Mouse (Mus musculus): ENCODE results near the gene Trmt5. TPM values are rescaled to one million over a fixed set of nuclear protein-coding genes. Genes with fewer than 3 reads are reported as not detected.
A peak's percentile ranks its signal among the peaks of the same experiment; 100 is the strongest.

The Trmt5 gene
- polyA plus RNA-seq, 1 experiment from 2014 or later = 18.3 TPM

GRCm38 (mm10) chr12:73295505-73296140 is 9.1 kb upstream of the Trmt5 start:
- H3K9ac ChIP-seq (ENCODE audit: low read length) = no peak overlapping the region
- no peaks in the 10 kb centered on the region; the same call in 1 of the 2 replicates for H3K36me3 ChIP-seq (ENCODE audit: control insufficient read depth, insufficient read depth, low read length)
- no peaks in the 10 kb centered on the region for H3K27me3 ChIP-seq (ENCODE audit: control insufficient read depth, insufficient read depth, low read length)
- ATAC-seq (replicated peaks; ENCODE audit: low FRiP score) (no peak), DNase-seq (ENCODE audit: low spot score) (no peak)
- H3K9me3 ChIP-seq (ENCODE audit: control insufficient read depth, low read length) = no peaks in the 10 kb centered on the region
- no peak overlapping the region for H3K4me2 ChIP-seq (ENCODE audit: low read depth, low read length, severe bottlenecking)
- no peak overlapping the region for H3K4me3 ChIP-seq (ENCODE audit: low read depth, low read length)
- H3K4me1 ChIP-seq (replicated peaks; ENCODE audit: control insufficient read depth, insufficient read depth, low read length) = no peaks in the 10 kb centered on the region
- 88% methylated on average over 11 of the region's 11 CpGs for WGBS
- H3K27ac ChIP-seq (ENCODE audit: low read depth, low read length) = no peak overlapping the region

GRCm38 (mm10) chr12:73294884-73295283 is 8.4 kb upstream of the Trmt5 start:
- Histone ChIP-seq H3K36me3 (ENCODE audit: control insufficient read depth, insufficient read depth, low read length) (no peaks in the 10 kb centered on the region; the same call in 1 of the 2 replicates), H3K27me3 (ENCODE audit: control insufficient read depth, insufficient read depth, low read length) (no peaks in the 10 kb centered on the region), H3K4me3 (ENCODE audit: low read depth, low read length) (no peak overlapping the region), H3K4me2 (ENCODE audit: low read depth, low read length, severe bottlenecking) (no peak overlapping the region), H3K4me1 (replicated peaks; ENCODE audit: control insufficient read depth, insufficient read depth, low read length) (no peaks in the 10 kb centered on the region), H3K9me3 (ENCODE audit: control insufficient read depth, low read length) (no peaks in the 10 kb centered on the region), H3K9ac (ENCODE audit: low read length) (no peak overlapping the region), H3K27ac (ENCODE audit: low read depth, low read length) (no peak overlapping the region)
- ATAC-seq (replicated peaks; ENCODE audit: low FRiP score) (no peak), DNase-seq (ENCODE audit: low spot score) (no peak)

DNA sequence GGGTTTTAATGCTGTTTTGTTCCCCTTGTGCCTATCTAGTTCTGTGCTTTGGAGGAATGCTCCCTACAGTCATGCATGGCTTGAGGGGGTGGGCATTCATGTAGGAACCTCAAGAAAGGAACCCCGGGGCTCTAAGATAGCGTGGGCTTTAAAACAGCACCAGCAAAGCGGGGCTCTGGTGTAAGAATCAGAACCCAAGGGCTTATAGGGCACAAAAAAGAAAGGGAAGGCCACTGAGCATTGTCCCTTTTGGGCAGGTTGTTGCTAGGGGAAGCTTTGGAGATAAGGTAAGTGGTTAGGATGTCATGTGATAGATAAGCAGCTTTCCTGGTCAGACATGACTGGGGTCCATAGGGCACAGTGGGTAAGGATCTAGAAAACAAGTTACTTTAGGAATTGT is 2.1 kb upstream of the Trmt5 start:
- Histone ChIP-seq H3K4me3 (ENCODE audit: low read depth, low read length) (no peak overlapping the region), H3K27me3 (ENCODE audit: control insufficient read depth, insufficient read depth, low read length) (no peaks in the 10 kb centered on the region), H3K9ac (ENCODE audit: low read length) (no peak overlapping the region), H3K9me3 (ENCODE audit: control insufficient read depth, low read length) (no peaks in the 10 kb centered on the region), H3K4me1 (replicated peaks; ENCODE audit: control insufficient read depth, insufficient read depth, low read length) (peaks cover 2% of the 10 kb centered on the region; the same call in 1 of the 2 replicates), H3K36me3 (ENCODE audit: control insufficient read depth, insufficient read depth, low read length) (no peaks in the 10 kb centered on the region; the same call in 1 of the 2 replicates), H3K27ac (ENCODE audit: low read depth, low read length) (no peak overlapping the region), H3K4me2 (ENCODE audit: low read depth, low read length, severe bottlenecking) (no peak overlapping the region)
- DNase-seq (ENCODE audit: low spot score) (no peak), ATAC-seq (replicated peaks; ENCODE audit: low FRiP score) (no peak)
- WGBS = 94% methylated on average over 3 of the region's 3 CpGs

DNA sequence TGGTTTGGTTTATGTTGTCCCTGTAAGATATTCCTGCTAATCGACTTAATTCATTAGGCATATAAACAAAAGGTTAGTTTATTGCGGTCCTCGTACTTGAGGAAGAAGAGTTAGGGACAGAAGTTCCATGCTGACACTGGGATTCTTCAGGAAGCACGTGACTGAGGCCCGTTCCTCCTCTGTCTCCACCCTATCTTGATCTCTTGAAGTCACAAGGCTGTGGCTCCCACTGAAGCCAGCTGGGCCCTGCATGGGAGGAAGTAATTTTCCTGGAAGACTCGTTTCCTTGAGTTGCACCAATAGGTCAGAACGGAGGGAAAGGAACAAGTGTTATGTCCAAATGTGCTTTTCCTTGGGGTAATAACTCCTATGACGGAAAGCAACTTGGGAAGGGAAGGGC is 1.1 kb upstream of the Trmt5 start:
- peaks cover 2% of the 10 kb centered on the region; the same call in 1 of the 2 replicates for H3K4me1 ChIP-seq (replicated peaks; ENCODE audit: control insufficient read depth, insufficient read depth, low read length)
- 69% methylated on average over 8 of the region's 8 CpGs for whole genome bisulfite sequencing
- peak overlapping the region; percentile 65 for H3K4me3 ChIP-seq (ENCODE audit: low read depth, low read length)
- H3K36me3 ChIP-seq (ENCODE audit: control insufficient read depth, insufficient read depth, low read length) = no peaks in the 10 kb centered on the region; the same call in 1 of the 2 replicates
- H3K27me3 ChIP-seq (ENCODE audit: control insufficient read depth, insufficient read depth, low read length) = no peaks in the 10 kb centered on the region
- DNase-seq (ENCODE audit: low spot score) (no peak), ATAC-seq (replicated peaks; ENCODE audit: low FRiP score) (no peak)
- no peak overlapping the region for H3K9ac ChIP-seq (ENCODE audit: low read length)
- peak overlapping the region; percentile 51; the same call in 1 of the 2 replicates for H3K4me2 ChIP-seq (ENCODE audit: low read depth, low read length, severe bottlenecking)
- H3K9me3 ChIP-seq (ENCODE audit: control insufficient read depth, low read length) = no peaks in the 10 kb centered on the region
- H3K27ac ChIP-seq (ENCODE audit: low read depth, low read length) = no peak overlapping the region

GRCm38 (mm10) chr12:73274921-73275320 is 11.6 kb downstream of the Trmt5 start:
- Histone ChIP-seq H3K9me3 (ENCODE audit: control insufficient read depth, low read length) (no peaks in the 10 kb centered on the region), H3K27ac (ENCODE audit: low read depth, low read length) (no peak overlapping the region), H3K27me3 (ENCODE audit: control insufficient read depth, insufficient read depth, low read length) (no peaks in the 10 kb centered on the region), H3K9ac (ENCODE audit: low read length) (no peak overlapping the region), H3K4me1 (replicated peaks; ENCODE audit: control insufficient read depth, insufficient read depth, low read length) (no peaks in the 10 kb centered on the region), H3K36me3 (ENCODE audit: control insufficient read depth, insufficient read depth, low read length) (peaks cover 12% of the 10 kb centered on the region), H3K4me3 (ENCODE audit: low read depth, low read length) (no peak overlapping the region), H3K4me2 (ENCODE audit: low read depth, low read length, severe bottlenecking) (no peak overlapping the region)
- no peak for ATAC-seq (replicated peaks; ENCODE audit: low FRiP score)
- 96% methylated on average over 3 of the region's 3 CpGs for WGBS
- DNase-seq (ENCODE audit: low spot score) = no peak

DNA sequence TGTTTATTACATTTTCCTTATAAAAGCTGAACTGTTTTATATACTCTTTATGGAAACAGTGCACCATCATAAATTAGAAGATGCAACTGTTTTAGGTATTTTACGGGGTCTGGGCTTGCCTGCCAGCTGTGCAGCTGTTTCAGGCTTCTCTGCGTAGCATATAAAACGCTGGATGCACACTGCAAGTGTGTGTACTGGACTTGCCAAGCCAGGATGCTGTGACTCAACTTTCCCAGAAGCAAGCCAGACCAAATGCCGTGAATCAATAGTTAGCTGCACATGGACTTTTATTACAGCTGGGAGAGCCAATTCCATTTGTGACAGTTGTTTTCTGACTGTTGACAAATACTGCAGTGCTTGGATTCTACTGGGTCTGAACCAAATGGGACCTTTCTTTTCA is 16.6 kb downstream of the Trmt5 start:
- Histone ChIP-seq H3K4me3 (ENCODE audit: low read depth, low read length) (no peak overlapping the region), H3K4me2 (ENCODE audit: low read depth, low read length, severe bottlenecking) (no peak overlapping the region), H3K27me3 (ENCODE audit: control insufficient read depth, insufficient read depth, low read length) (no peaks in the 10 kb centered on the region), H3K36me3 (ENCODE audit: control insufficient read depth, insufficient read depth, low read length) (no peaks in the 10 kb centered on the region), H3K27ac (ENCODE audit: low read depth, low read length) (no peak overlapping the region), H3K9ac (ENCODE audit: low read length) (no peak overlapping the region), H3K9me3 (ENCODE audit: control insufficient read depth, low read length) (no peaks in the 10 kb centered on the region), H3K4me1 (replicated peaks; ENCODE audit: control insufficient read depth, insufficient read depth, low read length) (no peaks in the 10 kb centered on the region)
- WGBS = 90% methylated on average over 4 of the region's 4 CpGs
- no peak for ATAC-seq (replicated peaks; ENCODE audit: low FRiP score)
- no peak for DNase-seq (ENCODE audit: low spot score)

DNA sequence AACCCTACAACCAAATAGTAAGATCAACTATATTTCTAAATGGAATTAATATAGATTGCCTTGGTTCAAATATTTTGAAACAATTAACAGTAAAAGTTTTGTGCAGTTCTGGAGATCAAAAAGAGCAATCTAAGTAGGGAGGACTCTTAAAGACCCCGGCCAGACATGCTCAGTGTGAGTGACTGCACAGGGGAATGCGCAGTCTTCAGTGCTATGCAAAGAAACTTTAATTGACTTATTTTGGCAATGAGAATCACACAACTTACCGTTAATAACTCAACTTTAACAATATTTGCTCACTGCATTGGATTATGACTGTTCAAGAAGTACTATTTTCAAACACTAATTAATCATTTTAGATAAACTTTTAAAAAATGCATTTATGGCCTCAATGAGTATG is 17.0 kb downstream of the Trmt5 start:
- H3K4me2 ChIP-seq (ENCODE audit: low read depth, low read length, severe bottlenecking) = no peak overlapping the region
- no peak overlapping the region for H3K27ac ChIP-seq (ENCODE audit: low read depth, low read length)
- H3K4me1 ChIP-seq (replicated peaks; ENCODE audit: control insufficient read depth, insufficient read depth, low read length) = no peaks in the 10 kb centered on the region
- WGBS = 92% methylated on average over 3 of the region's 3 CpGs
- H3K4me3 ChIP-seq (ENCODE audit: low read depth, low read length) = no peak overlapping the region
- no peaks in the 10 kb centered on the region for H3K27me3 ChIP-seq (ENCODE audit: control insufficient read depth, insufficient read depth, low read length)
- no peak overlapping the region for H3K9ac ChIP-seq (ENCODE audit: low read length)
- H3K9me3 ChIP-seq (ENCODE audit: control insufficient read depth, low read length) = no peaks in the 10 kb centered on the region
- no peaks in the 10 kb centered on the region for H3K36me3 ChIP-seq (ENCODE audit: control insufficient read depth, insufficient read depth, low read length)
- DNase-seq (ENCODE audit: low spot score) (no peak), ATAC-seq (replicated peaks; ENCODE audit: low FRiP score) (no peak)

DNA sequence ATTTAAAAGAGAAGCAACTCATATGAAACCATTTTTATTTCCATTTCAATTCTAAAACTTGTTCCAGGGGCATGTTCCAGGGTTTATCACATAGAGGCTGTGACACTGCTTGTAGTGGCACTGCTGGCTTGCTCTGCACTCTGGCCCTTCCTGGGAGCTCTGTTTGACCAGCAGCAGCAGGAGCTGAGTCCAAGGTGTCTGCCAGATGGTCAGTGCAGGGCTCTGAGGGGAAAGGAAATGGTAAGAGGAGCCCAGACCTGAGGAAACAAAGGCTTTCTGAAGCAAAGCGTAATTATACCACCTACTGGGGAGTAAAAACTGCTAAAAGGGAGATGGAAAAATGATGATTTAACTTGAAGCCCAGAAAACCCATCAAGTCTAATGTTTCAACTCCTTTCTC is 18.0 kb downstream of the Trmt5 start:
- Histone ChIP-seq H3K27ac (ENCODE audit: low read depth, low read length) (no peak overlapping the region), H3K4me3 (ENCODE audit: low read depth, low read length) (no peak overlapping the region), H3K36me3 (ENCODE audit: control insufficient read depth, insufficient read depth, low read length) (no peaks in the 10 kb centered on the region), H3K4me1 (replicated peaks; ENCODE audit: control insufficient read depth, insufficient read depth, low read length) (no peaks in the 10 kb centered on the region), H3K4me2 (ENCODE audit: low read depth, low read length, severe bottlenecking) (no peak overlapping the region), H3K9me3 (ENCODE audit: control insufficient read depth, low read length) (no peaks in the 10 kb centered on the region), H3K27me3 (ENCODE audit: control insufficient read depth, insufficient read depth, low read length) (no peaks in the 10 kb centered on the region), H3K9ac (ENCODE audit: low read length) (no peak overlapping the region)
- ATAC-seq (replicated peaks; ENCODE audit: low FRiP score) (no peak), DNase-seq (ENCODE audit: low spot score) (no peak)
- 90% methylated on average over 1 of the region's 1 CpGs for WGBS

DNA sequence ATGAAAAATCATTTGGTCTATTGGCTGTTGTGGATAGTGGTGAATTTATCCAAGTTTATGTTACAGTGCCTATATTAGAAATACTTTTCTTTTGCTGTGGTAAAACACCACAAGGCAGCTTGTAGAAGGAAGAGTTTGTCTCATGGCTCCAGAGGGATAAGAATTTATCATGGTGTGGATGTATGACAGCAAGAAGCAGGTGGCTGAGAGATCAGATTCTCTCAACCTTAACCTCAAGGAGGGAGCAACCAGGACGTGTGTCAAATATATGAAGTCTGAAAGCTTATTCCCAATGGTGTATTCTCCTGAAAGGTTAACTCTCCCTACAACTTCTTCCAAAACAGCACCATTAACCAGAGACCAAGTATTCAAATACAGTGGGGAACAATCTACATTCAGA is 19.9 kb downstream of the Trmt5 start:
- H3K36me3 ChIP-seq (ENCODE audit: control insufficient read depth, insufficient read depth, low read length) = no peaks in the 10 kb centered on the region
- H3K4me1 ChIP-seq (replicated peaks; ENCODE audit: control insufficient read depth, insufficient read depth, low read length) = no peaks in the 10 kb centered on the region
- no peak for ATAC-seq (replicated peaks; ENCODE audit: low FRiP score)
- no peaks in the 10 kb centered on the region for H3K9me3 ChIP-seq (ENCODE audit: control insufficient read depth, low read length)
- no peak overlapping the region for H3K4me2 ChIP-seq (ENCODE audit: low read depth, low read length, severe bottlenecking)
- no peak for DNase-seq (ENCODE audit: low spot score)
- no peak overlapping the region for H3K4me3 ChIP-seq (ENCODE audit: low read depth, low read length)
- no peak overlapping the region for H3K27ac ChIP-seq (ENCODE audit: low read depth, low read length)
- H3K9ac ChIP-seq (ENCODE audit: low read length) = no peak overlapping the region
- H3K27me3 ChIP-seq (ENCODE audit: control insufficient read depth, insufficient read depth, low read length) = no peaks in the 10 kb centered on the region
- 88% methylated on average over 1 of the region's 1 CpGs for WGBS

Measured in forebrain, embryonic 11.5 days (tissue).